Mouse (Mus musculus): ENCODE measurements at regions not wholly inside any gene's neighbourhood (a gene's known extent, or its start where the extent isn't known, plus 50 kb on each side); places are given as distances from the start of the nearest gene placed in this dataset.
A peak's percentile ranks its signal among the peaks of the same experiment; 100 is the strongest.

- DNase-seq (ENCODE audit: low spot score) (peak; percentile 1), ATAC-seq (ENCODE audit: low FRiP score) (no peak)
These were observed 106.2 kb upstream of the Efcab1 start for GRCm38 (mm10) chr16:14800209-14800608.

DNA sequence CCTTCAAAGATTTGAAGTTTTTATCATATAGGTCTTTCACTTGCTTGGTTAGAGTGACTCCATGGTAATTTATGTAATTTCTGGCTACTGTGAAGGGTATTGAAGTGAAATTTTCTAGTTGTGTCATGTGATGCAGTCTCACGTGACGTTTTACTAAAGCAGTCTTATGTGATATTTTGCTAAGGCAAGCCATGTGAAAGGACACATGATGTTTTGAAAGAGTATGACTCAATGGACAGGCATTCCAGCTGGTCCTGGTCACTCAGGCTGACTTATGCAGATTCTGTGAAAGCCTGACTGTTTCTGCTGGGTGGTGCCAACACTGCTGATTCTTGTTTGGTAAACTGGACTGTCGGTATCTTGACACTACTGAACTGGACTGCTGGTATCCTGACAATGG lies 79.4 kb upstream of the Efcab1 start:
- DNase-seq (ENCODE audit: low spot score) (no peak), ATAC-seq (ENCODE audit: low FRiP score) (no peak)
- WGBS: 93% methylated on average over 3 of the region's 3 CpGs
- Histone ChIP-seq H3K4me1 (replicated peaks; ENCODE audit: control insufficient read depth, insufficient read depth, low read length) (no peaks in the 10 kb centered on the region), H3K4me3 (ENCODE audit: low read depth, low read length) (no peak overlapping the region), H3K27me3 (ENCODE audit: control insufficient read depth, insufficient read depth, low read length) (no peaks in the 10 kb centered on the region), H3K9me3 (ENCODE audit: control insufficient read depth, low read length) (no peaks in the 10 kb centered on the region), H3K9ac (ENCODE audit: low read depth, low read length) (no peak overlapping the region), H3K36me3 (ENCODE audit: control insufficient read depth, insufficient read depth, low read length) (no peaks in the 10 kb centered on the region), H3K27ac (ENCODE audit: low read depth, low read length) (no peak overlapping the region), H3K4me2 (replicated peaks; ENCODE audit: low read depth, low read length) (no peak overlapping the region)

More at GRCm38 (mm10) chr16:14800209-14800608, 106.2 kb upstream of the Efcab1 start:
- no peaks in the 10 kb centered on the region for H3K36me3 ChIP-seq (ENCODE audit: control insufficient read depth, insufficient read depth, low read length)
- no peaks in the 10 kb centered on the region for H3K4me1 ChIP-seq (replicated peaks; ENCODE audit: control insufficient read depth, insufficient read depth, low read length)
- H3K27me3 ChIP-seq (ENCODE audit: control insufficient read depth, insufficient read depth, low read length): no peaks in the 10 kb centered on the region
- WGBS: 57% methylated on average over 13 of the region's 13 CpGs
- H3K4me3 ChIP-seq (ENCODE audit: low read depth, low read length): no peak overlapping the region
- no peak overlapping the region for H3K9ac ChIP-seq (ENCODE audit: low read depth, low read length)
- H3K27ac ChIP-seq (ENCODE audit: low read depth, low read length): no peak overlapping the region
- no peaks in the 10 kb centered on the region for H3K9me3 ChIP-seq (ENCODE audit: control insufficient read depth, low read length)
- H3K4me2 ChIP-seq (replicated peaks; ENCODE audit: low read depth, low read length): no peak overlapping the region

DNA sequence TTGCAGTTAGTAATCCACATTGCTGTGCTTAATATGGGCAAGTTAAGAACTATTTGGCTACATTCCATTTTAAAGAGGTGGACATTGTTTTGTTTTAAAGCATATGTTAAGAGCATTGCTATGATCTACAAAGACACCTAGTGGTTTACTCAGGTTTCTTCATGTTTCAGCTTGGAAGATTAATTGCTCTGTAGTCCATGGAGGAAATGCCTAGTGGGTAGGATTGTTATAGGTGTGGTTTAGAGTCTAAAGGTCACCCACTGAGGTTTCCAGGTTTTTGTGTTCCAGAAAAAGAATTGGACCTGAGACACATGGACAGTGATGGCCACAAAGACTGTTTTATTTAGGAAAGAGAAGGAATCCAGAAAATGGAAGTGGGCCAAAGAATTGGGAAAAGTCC lies 65.6 kb upstream of the Efcab1 start:
- no peaks in the 10 kb centered on the region for H3K36me3 ChIP-seq (ENCODE audit: control insufficient read depth, insufficient read depth, low read length)
- H3K27ac ChIP-seq (ENCODE audit: low read depth, low read length): no peak overlapping the region

More for the DNA sequence above, 65.6 kb upstream of the Efcab1 start:
- H3K4me3 ChIP-seq (ENCODE audit: low read depth, low read length): no peak overlapping the region
- no peaks in the 10 kb centered on the region for H3K4me1 ChIP-seq (replicated peaks; ENCODE audit: control insufficient read depth, insufficient read depth, low read length)
- no peaks in the 10 kb centered on the region for H3K27me3 ChIP-seq (ENCODE audit: control insufficient read depth, insufficient read depth, low read length)
- DNase-seq (ENCODE audit: low spot score) (no peak), ATAC-seq (ENCODE audit: low FRiP score) (no peak)
- H3K9me3 ChIP-seq (ENCODE audit: control insufficient read depth, low read length): no peaks in the 10 kb centered on the region
- no peak overlapping the region for H3K4me2 ChIP-seq (replicated peaks; ENCODE audit: low read depth, low read length)
- no peak overlapping the region for H3K9ac ChIP-seq (ENCODE audit: low read depth, low read length)
